Mouse (Mus musculus) adrenal gland, postnatal 4 days (tissue): ENCODE data around the gene Vps37d. TPM values are rescaled to one million over a fixed set of nuclear protein-coding genes. Genes with fewer than 3 reads are reported as not detected.

Experiments used
- DNase-seq, 2 experiments: peaks; one replicate each; pipeline ENCODE4 v3.0.0; 2021 to 2022; ENCODE audit warnings: low spot score in 2 of 2, mixed read lengths in 2 of 2
- long read RNA-seq, 2 experiments: library from polyadenylated mRNA; stranded (forward); transcript quantifications; one replicate each; pipeline ENCODE4 v2.0.0; 2021
- total RNA-seq, 2 experiments: library from RNA; stranded (reverse); gene quantifications; 2 replicates each; pipeline ENCODE4 v1.2.3; 2021

The Vps37d gene
- 10 to 100 TPM; 10.1 to 12.3 TPM for total RNA-seq
- long read RNA-seq, experiment 1, partial matches to known transcripts: 1 of 8 reads
- long read RNA-seq, experiment 1, other reads (novel, unspliced or antisense): 3 of 8 reads
- long read RNA-seq, experiment 2, transcript Vps37d-201 (4 exons, 1,544 nt): major isoform, 10 of 16 reads
- long read RNA-seq, experiment 2, partial matches to known transcripts: 2 of 16 reads
- long read RNA-seq, experiment 2, other reads (novel, unspliced or antisense): 3 of 16 reads

DNA sequence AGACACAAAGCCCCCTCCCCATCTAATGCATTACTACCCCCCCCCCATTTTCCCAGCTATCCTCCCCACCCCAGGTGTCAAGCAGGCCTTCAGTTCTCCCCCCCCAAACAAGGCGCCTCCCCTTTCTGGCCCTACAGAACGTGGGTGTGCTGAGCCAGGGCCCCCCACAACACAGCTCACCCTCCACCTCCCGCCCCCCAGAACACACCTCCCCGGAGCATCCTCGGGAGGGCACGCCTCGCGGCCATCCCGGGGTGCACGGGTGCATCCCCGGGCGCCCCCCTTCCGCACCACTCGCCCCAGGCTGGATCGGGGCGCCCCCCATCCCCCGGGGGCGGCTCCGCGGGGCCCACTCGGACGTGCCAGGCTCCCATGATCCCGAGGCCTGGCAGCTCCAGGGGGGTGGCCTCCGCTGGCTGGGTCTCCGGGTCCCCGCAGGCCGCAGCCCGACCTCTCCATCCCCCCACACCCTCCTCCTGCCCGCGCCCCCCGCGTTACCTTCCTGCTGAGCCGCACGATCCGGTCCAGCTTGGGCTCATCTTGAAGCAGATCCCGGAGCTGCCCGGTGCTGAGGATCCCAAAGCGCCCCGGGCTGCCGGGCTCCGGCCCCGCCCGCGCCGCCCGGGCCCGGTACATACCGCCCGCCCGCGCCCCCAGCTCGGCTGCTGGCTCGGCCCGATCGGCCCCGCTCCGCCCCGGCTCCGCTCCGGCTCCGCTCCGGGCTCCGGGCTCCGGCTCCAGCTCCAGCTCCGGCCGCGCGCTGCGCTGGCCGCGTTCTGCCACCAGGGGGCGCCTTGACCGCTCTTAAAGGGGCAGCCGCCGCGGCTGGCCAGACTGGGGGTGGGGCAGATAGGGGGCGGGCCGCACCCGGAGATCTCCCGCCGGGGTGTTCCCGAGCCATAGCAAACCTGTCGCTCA is at the start of gene Vps37d:
Vps37d (minus strand) TSS at position 703 of the 918 bp plus-strand sequence.
- peak; percentile 87 to 95 for DNase-seq

DNA sequence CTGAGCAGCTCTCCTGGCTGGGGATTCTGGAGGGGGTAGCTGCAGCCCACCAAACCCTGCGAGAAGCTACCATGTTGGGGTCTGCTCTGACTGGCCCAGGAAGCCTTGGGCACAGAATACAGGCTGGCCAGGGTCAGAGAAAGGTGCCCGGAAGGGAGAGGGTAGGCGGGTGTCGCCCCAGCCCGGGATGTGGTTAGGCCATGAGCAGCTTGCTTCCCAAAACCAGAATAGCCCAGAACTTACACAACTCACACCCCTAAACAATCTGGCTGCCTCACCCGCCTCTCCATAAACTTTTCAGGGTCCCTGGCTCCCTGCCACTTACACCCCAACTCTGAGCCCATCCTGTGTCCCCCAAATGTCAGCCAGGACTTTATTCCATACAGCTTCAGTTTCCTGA is 49.6 kb upstream of the Vps37d start:
- no peak for DNase-seq

DNA sequence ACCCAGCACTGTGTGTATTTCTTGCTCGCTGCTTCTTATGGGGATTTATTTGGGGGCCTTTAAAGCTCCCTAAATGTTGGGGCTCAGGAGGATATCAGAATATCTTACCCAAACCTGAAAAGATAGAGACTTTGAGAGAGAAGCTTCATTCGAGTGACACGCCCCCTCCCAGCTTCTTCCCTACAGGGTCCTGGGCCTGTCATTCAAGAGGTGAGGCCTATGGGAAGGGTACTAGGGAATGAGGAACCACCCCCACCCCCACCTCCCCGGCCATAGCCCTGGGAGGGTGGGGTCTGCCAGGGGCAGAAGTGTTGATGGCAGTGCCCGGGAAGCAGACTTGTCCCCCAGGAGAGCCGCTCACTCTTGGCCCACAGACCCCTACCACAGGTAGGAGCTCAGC is 48.1 kb upstream of the Vps37d start:
- DNase-seq: no peak

DNA sequence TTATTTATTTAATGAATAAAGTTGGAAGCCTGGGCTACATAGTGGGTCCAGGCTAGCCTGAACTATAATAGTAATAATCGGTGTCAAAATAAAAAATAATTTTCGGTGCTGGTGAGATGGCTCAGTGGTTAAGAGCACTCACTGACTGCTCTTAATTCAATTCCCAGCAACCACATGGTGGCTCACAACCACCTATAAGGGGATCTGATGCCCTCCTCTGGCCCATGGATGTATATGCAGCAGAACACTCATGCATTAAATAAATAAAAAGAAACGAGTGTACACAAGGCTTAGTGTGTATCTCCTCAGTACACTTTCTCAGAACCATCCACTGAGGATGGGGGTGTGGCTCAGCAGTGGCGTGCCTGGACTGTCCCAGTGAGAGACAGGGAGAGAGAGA is 42.7 kb upstream of the Vps37d start:
- no peak for DNase-seq

DNA sequence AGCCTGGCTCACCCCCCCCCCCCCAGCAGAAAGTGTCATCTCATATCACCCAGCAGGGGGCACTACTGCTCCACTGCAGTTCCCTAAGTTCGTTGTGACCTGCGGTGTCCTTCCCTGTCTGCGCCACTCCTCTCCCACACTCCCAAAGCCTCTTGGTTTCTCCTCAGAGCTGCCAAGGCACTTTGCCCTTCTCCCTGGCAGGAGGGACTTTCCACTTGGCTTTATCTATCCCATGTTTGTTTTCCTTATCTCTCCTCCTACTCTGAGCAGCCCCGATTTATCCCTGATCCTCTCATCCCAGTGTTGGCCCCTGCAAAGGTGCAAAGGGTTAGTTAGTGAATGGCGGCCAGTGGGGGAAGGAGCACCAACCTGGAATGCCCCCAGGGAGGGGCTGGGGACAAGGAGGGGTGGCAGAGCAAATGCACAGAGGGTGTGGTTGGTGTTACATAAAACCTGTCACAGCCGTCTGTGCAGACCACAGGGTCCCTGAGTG is 40.6 kb upstream of the Vps37d start:
- DNase-seq: peak in 1 of 2 experiments; percentile 30

DNA sequence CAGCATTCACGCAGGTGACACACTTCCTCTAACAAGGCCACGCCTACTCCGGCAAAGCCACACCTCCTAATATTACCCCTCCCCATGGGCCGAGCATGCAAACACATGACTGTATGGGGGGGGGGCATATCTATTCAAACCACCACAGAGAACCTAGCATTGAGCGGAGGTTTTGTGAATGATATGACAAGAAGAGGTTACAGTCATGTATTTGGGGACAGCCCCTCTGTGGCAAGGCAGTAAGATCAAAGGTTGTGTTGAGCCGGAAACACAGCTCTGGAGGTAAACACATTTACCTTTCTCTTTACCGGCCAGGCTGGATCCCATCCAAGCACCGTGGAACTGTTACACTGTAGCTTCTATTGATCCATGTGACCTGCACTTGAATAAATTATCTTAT is 37.2 kb upstream of the Vps37d start:
- no peak for DNase-seq

DNA sequence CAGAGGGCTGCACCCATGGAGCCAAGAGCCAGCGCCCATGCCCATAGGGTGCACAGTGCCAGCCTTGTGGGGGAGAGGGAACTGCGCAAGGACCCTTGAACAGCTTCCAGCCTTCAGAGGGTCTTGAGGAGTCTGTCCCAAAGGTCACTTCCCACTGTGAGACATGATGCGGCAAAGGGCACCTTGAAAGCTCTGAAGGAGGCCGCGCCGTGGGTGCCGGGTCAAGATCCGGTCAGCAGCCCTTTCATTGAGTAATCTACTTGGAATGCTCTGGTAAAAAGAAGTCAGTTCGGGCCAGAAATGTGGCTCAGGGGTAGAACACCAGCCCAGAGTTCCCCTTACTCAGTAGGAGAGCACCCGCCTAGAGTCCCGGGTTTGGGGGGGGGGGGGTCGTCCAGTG is 35.7 kb upstream of the Vps37d start:
- no peak for DNase-seq

DNA sequence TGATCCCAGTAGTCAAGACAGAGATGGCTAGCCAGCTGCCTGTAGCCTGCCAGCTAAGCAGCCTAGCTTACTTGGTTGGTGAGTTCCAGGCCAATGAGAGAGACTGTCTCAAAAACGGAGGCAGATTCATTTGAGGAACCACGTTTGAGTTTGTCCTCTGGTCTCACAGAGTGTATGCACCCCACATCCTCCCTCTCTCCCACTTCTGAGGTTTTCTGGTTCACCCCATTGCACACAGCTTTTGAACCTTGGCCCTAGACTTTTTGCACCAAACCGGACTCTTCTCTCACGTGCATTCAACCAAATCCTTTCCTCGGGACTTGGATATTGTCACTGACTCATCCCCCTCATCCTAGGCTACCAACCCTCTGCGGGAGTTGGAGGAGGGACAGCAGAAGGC is 31.9 kb upstream of the Vps37d start:
- DNase-seq: no peak

DNA sequence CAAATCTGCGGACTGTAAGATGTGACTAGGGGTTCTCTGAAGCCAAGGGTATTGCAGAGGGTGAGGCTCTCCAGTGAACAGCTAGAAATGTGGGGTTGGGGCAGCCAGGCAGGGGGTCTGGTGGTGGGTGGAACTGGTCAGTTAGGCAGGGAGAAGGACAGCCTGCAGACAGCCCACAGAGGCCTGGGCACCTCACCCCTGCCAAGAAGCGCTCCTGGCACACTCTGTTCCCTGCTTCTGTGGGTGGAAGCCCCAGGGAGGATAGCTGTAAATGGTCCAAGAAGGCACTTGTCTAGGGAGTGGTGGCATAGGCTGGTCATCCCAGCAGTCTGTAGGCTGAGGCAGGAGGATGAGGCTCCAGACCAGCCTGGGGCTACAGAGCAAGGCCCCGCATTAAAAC is 31.4 kb upstream of the Vps37d start:
- DNase-seq: no peak

DNA sequence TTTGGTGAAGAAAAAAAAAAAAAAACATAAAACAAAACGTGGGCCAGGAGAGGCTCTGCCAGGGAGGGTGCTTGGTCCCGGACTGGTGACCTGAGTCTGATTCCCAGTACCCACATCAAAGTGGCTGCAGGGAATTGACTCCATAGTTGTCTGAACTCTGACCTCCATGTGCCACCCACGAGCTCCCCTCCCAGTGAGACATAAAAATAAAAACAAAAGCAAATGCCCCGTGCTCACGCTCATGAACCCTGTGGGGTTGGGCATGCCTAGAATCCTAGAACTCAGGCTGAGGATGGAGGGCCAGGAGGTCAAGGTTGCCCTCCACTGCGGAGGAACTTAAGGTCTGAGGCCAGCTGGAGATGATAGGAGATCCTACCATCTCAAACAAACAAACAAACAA is 31.0 kb upstream of the Vps37d start:
- DNase-seq: no peak

DNA sequence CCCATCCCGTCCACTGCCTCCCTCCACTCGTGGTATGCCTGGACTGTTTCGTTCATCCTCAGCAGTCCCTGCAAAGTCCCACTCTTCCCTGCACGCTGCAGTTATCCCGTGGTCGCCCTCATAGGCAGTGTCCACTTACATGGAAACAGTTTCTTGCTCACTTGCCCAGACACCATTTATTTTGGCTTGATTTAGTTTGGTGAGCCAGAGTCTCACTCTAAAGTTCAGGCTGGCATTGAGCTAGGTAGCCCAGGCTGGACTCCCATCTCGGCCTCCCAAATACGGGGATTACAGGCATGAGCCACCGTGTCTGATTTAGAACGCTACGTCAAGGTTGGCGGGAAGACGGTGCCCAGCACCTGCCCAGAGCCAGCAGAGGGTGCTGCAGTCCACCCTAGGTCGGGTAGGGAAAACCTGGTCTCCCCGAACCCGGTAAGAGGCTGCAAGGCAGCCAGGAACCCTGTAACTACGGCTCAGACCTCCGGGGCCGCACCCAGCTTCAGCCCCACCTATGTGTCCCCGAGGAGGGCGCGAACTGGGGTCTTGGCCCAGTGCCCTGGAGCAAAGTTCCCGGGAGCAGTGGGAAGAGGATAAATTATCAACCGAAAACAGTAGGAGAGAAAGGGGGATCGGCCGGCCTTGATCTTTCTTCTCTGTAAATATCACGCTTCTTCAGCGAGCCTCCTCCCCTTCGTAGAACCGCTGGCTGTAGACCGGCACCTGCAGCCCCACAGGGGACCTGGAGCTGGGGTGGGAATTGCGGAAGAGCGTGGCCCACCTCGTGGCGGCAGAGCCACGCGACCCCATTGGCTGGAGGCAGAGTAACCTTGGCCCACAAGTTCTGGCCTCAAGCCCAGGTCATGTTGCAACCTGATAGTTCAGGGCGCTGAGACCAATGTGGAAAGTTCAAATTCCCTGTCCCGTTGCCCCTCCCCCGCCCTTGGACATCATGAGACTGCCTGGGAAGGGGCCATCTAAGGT is 29.7 kb upstream of the Vps37d start:
- DNase-seq: peak; percentile 44 to 66

DNA sequence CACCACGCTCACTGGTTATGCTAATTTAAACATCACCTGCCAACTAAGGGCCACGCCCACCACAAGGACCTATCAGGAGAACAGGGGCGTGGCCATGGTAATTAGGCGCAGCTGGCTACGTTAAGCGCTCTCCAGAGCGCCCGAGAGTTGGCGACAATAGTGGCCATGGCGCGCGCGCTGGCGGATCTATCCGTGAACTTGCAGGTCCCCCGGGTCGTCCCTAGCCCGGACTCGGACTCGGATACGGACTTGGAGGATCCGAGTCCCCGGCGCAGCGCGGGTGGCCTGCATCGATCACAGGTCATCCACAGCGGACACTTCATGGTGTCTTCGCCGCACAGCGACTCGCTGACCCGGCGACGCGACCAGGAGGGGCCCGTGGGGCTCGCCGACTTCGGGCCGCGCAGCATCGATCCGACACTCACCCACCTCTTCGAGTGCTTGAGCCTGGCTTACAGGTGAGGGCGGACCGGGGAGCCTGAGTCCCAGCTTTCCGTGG is 28.7 kb upstream of the Vps37d start:
- DNase-seq: peak; percentile 50 to 65

DNA sequence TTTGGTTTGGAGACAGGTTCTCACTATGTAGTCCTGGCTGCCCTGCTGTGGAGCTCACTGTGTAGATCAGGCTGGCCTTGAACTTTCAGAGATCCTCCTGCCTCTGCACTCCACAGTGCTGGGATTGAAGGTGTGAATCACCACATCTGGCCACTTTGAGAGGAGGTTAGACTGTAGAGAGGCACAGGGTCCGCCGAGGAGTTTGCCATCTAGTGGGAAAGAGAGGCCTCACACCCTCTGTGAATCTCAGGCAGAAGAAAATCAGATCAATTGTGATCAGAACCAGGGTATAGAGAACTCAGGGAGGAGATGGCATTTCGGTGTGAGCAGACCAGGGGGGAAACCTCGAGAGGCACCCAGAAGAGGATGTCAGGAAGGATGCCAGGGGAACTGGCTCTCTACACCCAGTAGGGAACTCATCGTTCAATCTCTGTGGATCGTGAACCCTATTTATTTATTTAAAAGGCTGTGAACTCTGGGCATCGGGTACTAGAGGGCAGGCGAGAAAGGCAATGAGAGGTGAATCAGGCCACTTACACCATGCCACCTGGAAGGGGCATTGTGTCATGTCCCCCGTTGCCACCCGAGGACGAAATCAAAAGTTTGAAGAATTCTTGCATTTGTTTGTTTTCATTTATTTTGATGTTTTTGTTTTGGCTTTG is 26.1 kb upstream of the Vps37d start:
- DNase-seq: no peak

DNA sequence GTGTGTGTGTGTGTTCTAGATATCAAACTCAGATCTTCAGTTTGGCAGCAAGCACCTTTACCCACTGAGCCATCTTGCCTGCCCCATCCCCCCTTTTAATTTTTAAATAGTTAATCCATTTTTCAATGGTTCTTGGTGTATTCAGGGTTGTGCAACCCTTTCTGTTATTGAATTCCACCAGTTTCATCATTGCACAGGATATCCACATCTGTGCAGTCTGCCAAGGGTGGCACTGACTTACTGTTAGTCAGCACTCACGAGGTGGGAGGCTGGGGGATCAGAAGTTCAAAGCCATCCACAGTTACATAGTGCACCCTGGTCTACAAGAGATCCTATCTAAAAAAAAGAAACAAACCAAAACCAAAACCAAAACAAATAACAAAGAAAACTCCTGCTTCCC is 22.9 kb upstream of the Vps37d start:
- DNase-seq: no peak

DNA sequence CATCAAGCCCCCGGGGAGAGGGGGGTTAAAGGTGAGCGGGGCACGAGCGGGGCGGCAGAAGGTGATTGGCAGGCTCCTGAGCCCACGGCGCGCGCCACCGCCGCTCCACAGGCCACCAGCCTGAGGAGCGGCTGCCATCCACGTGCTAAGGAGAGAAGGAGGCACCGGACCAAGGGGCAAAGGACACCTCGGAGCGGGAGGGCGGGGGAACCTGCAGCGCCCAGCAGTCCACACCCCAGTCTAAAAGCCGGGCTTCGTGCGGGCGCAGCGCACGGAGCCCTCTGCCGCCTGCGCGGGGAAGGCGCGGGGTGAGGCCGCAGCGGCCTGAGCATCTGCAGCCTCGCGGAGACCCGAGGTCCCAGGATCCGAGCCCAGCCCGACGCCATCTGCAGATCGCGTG is 11.6 kb upstream of the Vps37d start, which contains the start of gene Mlxipl:
Mlxipl (plus strand) TSS at position 238 of the 400 bp plus-strand sequence.
- no peak for DNase-seq

DNA sequence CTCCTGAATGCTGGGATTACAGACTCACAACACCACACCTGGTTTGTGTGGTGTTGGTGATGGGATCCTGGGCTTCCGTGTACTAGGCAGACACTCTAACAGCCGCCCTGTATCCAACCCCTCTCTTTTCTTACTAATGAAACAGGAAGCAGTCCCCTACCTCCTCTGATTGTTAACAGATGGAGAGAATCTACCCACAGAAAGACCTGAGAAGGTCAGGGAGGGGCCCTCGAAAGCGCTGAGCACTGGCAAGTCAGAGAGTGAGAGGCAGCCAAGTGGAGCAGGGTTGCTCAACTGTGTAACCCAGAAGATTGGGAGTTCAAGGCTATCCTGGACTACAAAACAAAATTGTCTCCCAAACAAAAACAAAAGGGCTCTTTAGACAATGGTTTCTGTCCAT is 8.8 kb upstream of the Vps37d start:
- DNase-seq: no peak

DNA sequence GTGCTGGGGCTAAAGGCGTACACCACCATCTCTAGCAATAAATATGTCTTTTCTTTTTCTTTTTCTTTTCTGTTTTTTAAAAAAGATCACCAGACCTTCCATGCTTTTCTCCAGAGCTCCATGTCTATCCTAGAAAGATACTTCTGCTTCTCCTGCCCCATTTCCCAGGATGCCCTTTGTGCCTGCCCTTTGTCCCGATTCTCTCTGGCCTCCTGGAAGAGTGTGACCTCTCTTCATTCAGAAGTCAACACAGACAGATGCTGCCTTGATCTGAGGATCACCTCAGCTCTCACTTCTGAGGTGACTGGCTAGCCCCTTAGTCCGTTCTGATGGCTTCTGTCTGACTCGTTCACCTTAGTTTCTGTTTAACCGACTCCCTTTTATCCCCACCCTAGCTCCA is 2.5 kb upstream of the Vps37d start:
- no peak for DNase-seq

DNA sequence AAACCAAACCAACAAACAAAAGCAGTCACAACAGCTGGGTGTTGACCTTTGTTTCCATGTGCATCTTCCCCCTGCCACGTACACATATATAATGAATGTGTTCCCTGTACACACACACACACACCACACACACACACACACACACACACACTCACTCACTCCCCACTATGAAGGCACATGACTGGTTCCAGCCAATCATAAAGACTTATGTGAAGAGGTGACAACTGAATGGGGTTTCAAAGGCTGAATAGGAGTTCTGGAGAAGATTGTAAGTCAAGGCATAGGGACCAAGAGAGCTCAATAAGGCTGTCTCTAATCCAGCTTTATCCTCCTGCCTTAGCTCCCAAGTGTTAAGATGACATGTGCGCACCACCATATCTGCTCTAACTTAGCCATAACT is 1.5 kb upstream of the Vps37d start:
- no peak for DNase-seq

DNA sequence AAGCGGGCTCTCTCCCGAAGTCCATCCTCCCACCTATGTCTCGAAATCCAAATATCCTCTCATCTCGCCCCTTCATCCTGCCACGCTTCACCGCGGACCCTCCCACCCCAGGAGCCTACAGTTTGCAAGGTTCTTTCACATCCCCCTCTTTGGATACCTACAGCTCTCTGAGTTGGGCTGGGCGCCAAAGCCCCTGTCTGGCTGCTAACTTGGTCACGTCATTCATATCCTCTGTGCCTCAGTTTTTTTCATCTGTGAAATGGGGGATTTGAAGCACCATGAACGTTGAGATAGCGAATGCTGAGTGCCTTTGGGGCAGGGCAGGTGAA is 380 bp upstream of the Vps37d start:
- no peak for DNase-seq

DNA sequence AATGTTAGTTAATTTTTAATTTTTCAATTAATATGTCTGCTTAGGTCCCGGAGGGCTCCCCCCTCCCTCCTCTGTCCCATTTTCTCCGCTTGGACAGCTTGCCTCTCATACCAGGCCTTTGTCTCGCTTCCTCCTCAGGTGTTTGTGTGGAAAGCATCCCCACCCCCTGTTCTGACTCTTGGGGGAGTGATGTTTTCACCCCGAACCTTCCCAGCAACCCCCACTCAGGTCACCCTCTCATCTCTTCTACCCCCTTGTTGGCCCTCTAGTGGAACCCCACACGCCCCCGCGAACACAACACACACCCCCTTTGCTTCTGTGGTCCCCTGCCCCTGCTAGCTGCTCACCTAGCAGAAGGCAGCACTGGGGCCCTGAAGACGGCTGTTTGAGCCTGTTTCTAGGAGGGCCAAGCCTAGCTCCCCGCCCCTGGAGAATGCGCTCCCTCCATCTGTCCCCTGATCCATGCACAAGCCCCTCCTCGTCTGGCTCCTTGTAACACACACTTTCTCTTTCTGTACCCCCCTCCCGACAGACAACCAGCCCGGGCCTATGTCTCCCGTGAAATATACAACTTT is 1.0 kb downstream of the Vps37d start:
- no peak for DNase-seq
